Mouse (Mus musculus) lung, postnatal 36 days (tissue): ENCODE data around the gene Olfr1062.
"Not testable (repeated sequence)": the region's sequence is repeated elsewhere in the genome, so short reads cannot be mapped to it uniquely, and the experiment has no call there.

Experiments used
- DNase-seq: peaks from one replicate; pipeline ENCODE4 v3.0.0; 2022; ENCODE audit warnings: mixed read lengths

Gene Olfr1062

GRCm38 (mm10) chr2:86426649-86427048 lies at the start of gene Olfr1062:
TSS of gene Olfr1062 (minus strand) at chr2:86426749.
- not testable (repeated sequence) for DNase-seq

DNA sequence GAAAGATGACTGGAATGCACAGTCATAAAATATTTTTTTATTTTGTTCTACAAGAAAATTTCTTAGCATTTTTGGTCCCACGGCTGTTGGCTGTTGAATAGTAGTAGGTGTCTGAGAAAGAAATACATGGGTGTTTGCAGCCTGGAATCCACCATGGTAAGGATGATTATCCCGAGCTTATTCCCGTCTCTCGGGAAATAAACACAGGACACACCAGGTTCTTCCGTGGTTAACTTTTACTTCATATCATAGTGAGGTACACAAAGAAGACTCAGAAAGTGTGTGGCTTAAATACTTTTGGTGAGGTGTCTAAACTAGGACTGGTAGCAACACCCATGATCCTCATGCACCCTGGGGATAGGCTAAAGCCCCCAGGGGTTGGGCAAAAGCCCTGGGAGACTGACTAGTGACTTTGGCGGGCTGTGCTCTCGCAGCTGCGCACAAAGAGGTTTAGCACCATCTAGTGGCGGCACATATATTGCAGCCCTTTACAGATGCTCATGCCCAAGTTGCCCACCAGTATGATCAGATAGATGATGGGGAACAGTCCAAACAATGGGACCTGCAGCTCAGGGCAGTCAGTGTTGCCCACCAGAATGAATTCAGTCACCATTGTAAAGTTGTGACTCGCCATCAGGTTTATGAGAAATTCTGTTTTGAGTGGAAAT lies 38.0 kb upstream of the Olfr1062 start:
- DNase-seq: peak; percentile 42

DNA sequence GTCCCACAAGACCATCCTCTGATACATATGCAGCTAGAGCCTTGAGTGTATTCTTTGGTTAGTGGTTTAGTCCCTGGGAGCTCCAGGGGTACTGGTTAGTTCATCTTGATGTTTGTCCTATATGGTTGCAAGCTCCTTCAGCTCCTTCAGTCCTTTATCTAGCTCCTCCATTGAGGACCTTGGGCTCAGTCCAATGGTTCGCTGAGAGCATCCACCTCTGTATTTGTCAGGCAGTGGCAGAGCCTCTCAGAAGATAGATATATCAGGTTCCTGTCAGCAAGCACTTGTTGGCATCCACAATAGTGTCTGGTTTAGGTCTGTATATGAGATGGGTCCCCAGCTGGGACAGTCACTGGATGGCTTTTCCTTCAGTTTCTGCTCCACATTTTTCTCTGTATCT lies 33.9 kb upstream of the Olfr1062 start:
- DNase-seq: no peak

DNA sequence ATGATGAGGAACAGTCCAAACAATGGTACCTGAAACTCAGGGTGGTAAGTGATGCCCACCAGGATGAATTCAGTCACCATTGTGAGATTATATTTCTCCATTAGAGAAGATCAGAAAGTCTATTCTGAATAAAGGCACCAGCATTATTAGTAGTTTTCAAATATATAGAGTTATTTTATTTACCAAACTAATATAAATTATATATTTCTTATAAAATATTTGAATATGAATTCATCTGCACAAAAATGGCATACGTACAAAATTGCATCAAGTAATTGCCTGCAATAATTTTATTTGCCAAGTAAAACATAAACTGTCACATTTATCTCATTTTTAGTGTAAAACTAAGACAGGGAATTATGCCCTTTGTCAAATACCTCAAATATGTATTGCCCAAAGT lies 29.6 kb upstream of the Olfr1062 start, which contains the start of gene Olfr1066:
Olfr1066 (minus strand) TSS at position 101 of the 400 bp plus-strand sequence.
- DNase-seq: no peak

GRCm38 (mm10) chr2:86450491-86450890 lies 23.9 kb upstream of the Olfr1062 start, which contains the start of gene Olfr1065:
TSS of gene Olfr1065 (minus strand) at chr2:86450591.
- DNase-seq: not testable (repeated sequence)

- DNase-seq: not testable (repeated sequence)
Observed at GRCm38 (mm10) chr2:86442101-86442500, 15.6 kb upstream of the Olfr1062 start.

DNA sequence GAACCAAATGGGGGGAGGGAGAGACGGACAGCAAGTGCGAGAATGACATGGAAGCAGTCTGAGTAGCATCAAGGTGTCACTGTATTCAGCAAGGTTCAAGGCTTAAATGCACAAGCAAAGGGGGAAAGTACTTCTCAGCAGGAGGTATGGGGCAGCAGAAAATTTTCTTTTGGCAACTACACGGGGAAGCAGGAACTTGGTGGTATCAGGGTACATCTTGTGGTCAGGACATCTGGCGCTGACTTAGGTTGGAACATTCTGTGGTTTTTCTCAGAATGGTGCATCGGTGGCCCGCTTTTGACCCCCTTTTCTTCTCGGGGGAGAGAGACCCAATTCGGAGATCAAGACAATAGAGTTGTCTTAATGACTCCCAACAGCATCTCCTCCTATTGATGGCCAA lies 2.0 kb upstream of the Olfr1062 start:
- DNase-seq: not testable (repeated sequence)

GRCm38 (mm10) chr2:86413950-86414349 lies 12.6 kb downstream of the Olfr1062 start, which contains the start of gene Olfr1061:
TSS of gene Olfr1061 (minus strand) at chr2:86414050.
- no peak for DNase-seq

GRCm38 (mm10) chr2:86395114-86395513 lies 31.4 kb downstream of the Olfr1062 start:
- no peak for DNase-seq

- DNase-seq: not testable (repeated sequence)
Observed at GRCm38 (mm10) chr2:86388461-86388860, 38.1 kb downstream of the Olfr1062 start, which contains the start of gene Olfr1058. TSS of gene Olfr1058 (minus strand) at chr2:86388561.

- no peak for DNase-seq
Observed at GRCm38 (mm10) chr2:86378293-86378692, 48.3 kb downstream of the Olfr1062 start, which contains the start of gene Olfr1057. TSS of gene Olfr1057 (minus strand) at chr2:86378393.
